15 mouse cellular contexts compared by ENCODE assay signal in the genomic region with DNA sequence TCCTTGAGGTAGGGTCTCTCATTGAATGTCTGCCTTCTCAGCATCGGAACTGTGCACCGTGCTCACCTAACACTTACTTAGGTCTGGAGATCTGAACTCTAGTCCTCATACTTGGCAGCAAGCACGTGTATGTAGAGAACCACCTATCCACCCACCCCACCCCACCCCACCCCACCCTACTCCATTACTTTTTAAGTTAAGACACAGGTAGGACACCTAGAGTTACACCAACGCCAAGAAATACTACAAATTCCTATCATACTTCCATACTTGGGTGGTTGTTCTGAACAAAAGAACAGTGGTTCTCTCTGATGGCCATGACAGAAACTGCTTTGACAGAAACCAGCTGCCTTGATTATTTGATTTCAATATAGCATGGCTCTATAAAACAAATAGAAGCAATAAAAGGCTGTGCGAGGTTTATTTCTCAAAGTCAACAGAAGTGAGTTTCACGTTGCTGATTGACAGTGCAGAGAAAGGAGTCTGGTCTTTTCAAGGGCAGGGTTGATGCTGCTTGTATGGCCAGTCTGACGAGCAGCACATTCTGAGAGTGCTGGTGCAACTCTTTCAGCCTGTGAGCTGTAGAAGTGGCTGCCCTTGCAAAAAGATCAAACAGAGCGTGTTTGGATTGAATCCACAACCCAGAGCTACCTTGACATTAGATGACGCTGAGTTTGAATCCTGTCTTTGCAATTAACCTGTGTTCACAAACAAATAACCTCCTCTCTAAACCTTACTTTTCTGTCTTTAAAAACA. TPM values are rescaled to one million over a fixed set of nuclear protein-coding genes. Genes with fewer than 3 reads are reported as not detected.
"Had no signal": no experiment of that assay in that cellular context is flagged by ENCODE, and none has a peak within 500 bp of the region (broad histone marks: within the 10 kb centered on the region; RNA-seq: fewer than 3 reads in every experiment).

No protein-coding gene starts in this region.

- H3K27me3 ChIP-seq: limb, embryonic 13.5 days; liver, embryonic 15.5 days; midbrain, embryonic 13.5 days had no signal

- ATAC-seq: midbrain, embryonic 13.5 days had no signal

- H3K4me3 ChIP-seq: layer of hippocampus, adult 2 months; limb, embryonic 13.5 days; liver, embryonic 15.5 days; midbrain, embryonic 13.5 days had no signal

- H3K9ac ChIP-seq: limb, embryonic 13.5 days; liver, embryonic 15.5 days; midbrain, embryonic 13.5 days had no signal

- DNase-seq: kidney, postnatal 10 days; kidney, postnatal 4 days; left cerebral cortex, postnatal 4 days; lung, postnatal 36 days; thymus, postnatal 4 days had no signal

- H3K4me1 ChIP-seq: limb, embryonic 13.5 days; liver, embryonic 15.5 days; midbrain, embryonic 13.5 days had no signal

- H3K27ac ChIP-seq: layer of hippocampus, adult 2 months; limb, embryonic 13.5 days; liver, embryonic 15.5 days; midbrain, embryonic 13.5 days; stomach, postnatal 0 days had no signal

- H3K9me3 ChIP-seq: limb, embryonic 13.5 days; liver, embryonic 15.5 days; midbrain, embryonic 13.5 days had no signal

- H3K36me3 ChIP-seq: limb, embryonic 13.5 days; liver, embryonic 15.5 days; midbrain, embryonic 13.5 days had no signal

- H3K4me2 ChIP-seq: limb, embryonic 13.5 days; liver, embryonic 15.5 days; midbrain, embryonic 13.5 days had no signal

RNA-seq across cellular contexts. Expression of a gene that starts 19.4 kb away (rescaled TPM):
- total RNA-seq: left cerebral cortex, postnatal 10 days; left cerebral cortex, postnatal 4 days; megakaryocyte progenitor cell, adult 5-6 weeks; midbrain, postnatal 0 days had no signal
- polyA plus RNA-seq: limb, embryonic 13.5 days; liver, adult 2 months; liver, embryonic 15.5 days; midbrain, embryonic 13.5 days; midbrain, postnatal 0 days; neural tube, embryonic 14.5 days; stomach, postnatal 0 days had no signal
